In genomic region chr16:37856327-37856726, GRCm38 (mm10) we compare ENCODE assay signal across 14 mouse cellular contexts. TPM values are rescaled to one million over a fixed set of nuclear protein-coding genes. Genes with fewer than 3 reads are reported as not detected.
DNase-seq lines count a peak whose midpoint lies in the region; ATAC-seq and TF ChIP-seq lines count a peak whose summit lies in the region.
"Had no signal": no experiment of that assay in that cellular context is flagged by ENCODE, and none has a peak within 500 bp of the region (broad histone marks: within the 10 kb centered on the region; RNA-seq: fewer than 3 reads in every experiment).

No protein-coding gene starts in this region.

- no peaks in the 10 kb centered on the region for H3K36me3 ChIP-seq in heart, embryonic 12.5 days
- no peaks in the 10 kb centered on the region for H3K36me3 ChIP-seq in liver, postnatal 0 days (replicated peaks; ENCODE audit: insufficient read depth, low read length)

- ATAC-seq in heart, embryonic 12.5 days (ENCODE audit: insufficient number of reproducible peaks, low FRiP score) = 0 out of 2 replicates have a peak, but pooled peaks have one; percentile 37
- peak; percentile 84 to 92 for ATAC-seq in hematopoietic stem cell, adult 5-6 weeks (replicated peaks in 1 of 2; ENCODE audit: insufficient read depth in 1 of 2, low FRiP score in 2 of 2, low TSS enrichment in 1 of 2, low read depth in 1 of 2, poor library complexity in 2 of 2, severe bottlenecking in 2 of 2)
- peak; percentile 27; the same call in 1 of the 2 replicates for ATAC-seq in liver, postnatal 0 days
- ATAC-seq in CD4-positive, CD25-positive, alpha-beta regulatory T cell, adult 4 months = no peak
- ATAC-seq: forebrain, embryonic 13.5 days had no signal

- H3K4me1 ChIP-seq in heart, embryonic 12.5 days (replicated peaks) = peaks cover 53% of the 10 kb centered on the region
- H3K4me1 ChIP-seq in brown adipose tissue, adult 24 weeks (ENCODE audit: control insufficient read depth, insufficient read depth, insufficient read length, low read length) = peaks cover 18% of the 10 kb centered on the region
- no peaks in the 10 kb centered on the region; the same call in 1 of the 2 replicates for H3K4me1 ChIP-seq in liver, postnatal 0 days (ENCODE audit: insufficient read depth)
- H3K4me1 ChIP-seq: forebrain, embryonic 13.5 days had no signal

- no peaks in the 10 kb centered on the region for H3K27me3 ChIP-seq in heart, embryonic 12.5 days (replicated peaks)
- no peaks in the 10 kb centered on the region for H3K27me3 ChIP-seq in liver, postnatal 0 days (ENCODE audit: insufficient read depth, low read length)
- H3K27me3 ChIP-seq: forebrain, embryonic 13.5 days had no signal

- TF ChIP-seq EP300 in liver, postnatal 0 days (IDR thresholded peaks at IDR 0.05; ENCODE audit: low read depth) = no peak

- H3K27ac ChIP-seq in heart, embryonic 12.5 days (ENCODE audit: poor library complexity, severe bottlenecking) = no peak overlapping the region
- H3K27ac ChIP-seq in brown adipose tissue, adult 24 weeks (replicated peaks; ENCODE audit: low read depth, low read length) = peak overlapping the region; percentile 69
- H3K27ac ChIP-seq in liver, postnatal 0 days (ENCODE audit: low read depth) = no peak overlapping the region
- H3K27ac ChIP-seq: forebrain, embryonic 13.5 days; liver, embryonic 14.5 days had no signal

- H3K4me3 ChIP-seq in heart, embryonic 12.5 days = no peak overlapping the region
- H3K4me3 ChIP-seq in brown adipose tissue, adult 24 weeks (ENCODE audit: insufficient read depth, low read depth, low read length) = no peak overlapping the region
- H3K4me3 ChIP-seq in liver, postnatal 0 days (ENCODE audit: low read depth, low read length) = no peak overlapping the region
- H3K4me3 ChIP-seq: forebrain, embryonic 13.5 days had no signal

- 62% methylated on average over 3 of the region's 3 CpGs for WGBS in heart, embryonic 12.5 days
- WGBS in liver, postnatal 0 days (ENCODE audit: insufficient replicate concordance) = 48% methylated on average over 3 of the region's 3 CpGs

- no peak for DNase-seq in heart, adult 18-20 months
- no peak for DNase-seq in liver, postnatal 0 days
- no peak for DNase-seq in right cerebral cortex, postnatal 10 days (ENCODE audit: low spot score in 2 of 2)
- DNase-seq: lung, postnatal 14 days; midbrain, embryonic 14.5 days; right cerebral cortex, postnatal 25 days; thymus, adult 18-20 months had no signal

- no peak overlapping the region for H3K4me2 ChIP-seq in heart, embryonic 12.5 days
- no peak overlapping the region for H3K4me2 ChIP-seq in liver, postnatal 0 days (ENCODE audit: low read depth, low read length)
- H3K4me2 ChIP-seq: forebrain, embryonic 13.5 days; heart, embryonic 11.5 days had no signal

- H3K9me3 ChIP-seq in heart, embryonic 12.5 days (replicated peaks) = no peaks in the 10 kb centered on the region
- no peaks in the 10 kb centered on the region for H3K9me3 ChIP-seq in liver, postnatal 0 days (ENCODE audit: low read length)
- H3K9me3 ChIP-seq: forebrain, embryonic 13.5 days had no signal

- no peak for TF ChIP-seq CTCF in liver, postnatal 0 days (IDR thresholded peaks at IDR 0.05; ENCODE audit: low read depth)

- no peak overlapping the region for H3K9ac ChIP-seq in heart, embryonic 12.5 days
- no peak overlapping the region for H3K9ac ChIP-seq in liver, postnatal 0 days (replicated peaks)
- H3K9ac ChIP-seq: forebrain, embryonic 13.5 days; liver, embryonic 14.5 days had no signal

RNA-seq across cellular contexts. Expression of gene Gm36028, which starts 4.6 kb away (rescaled TPM):
- polyA plus RNA-seq in heart, embryonic 12.5 days (2016; fragmentation: Nextera tagmentation; extraction: Ambion mirVana) = 0.51 and 0.89 TPM in 2 replicates
- total RNA-seq in heart, adult 18-20 months (2021) = 1 to 10 TPM in 1 of 2 experiments, under 1 TPM in 1; 0.99 to 1.5 TPM
- 3.4 and 4.1 TPM in 2 replicates for polyA plus RNA-seq in brown adipose tissue, adult 24 weeks (2012; ENCODE audit: insufficient read depth, insufficient read length, missing spikeins)
- not detected in 2 replicates for total RNA-seq in hematopoietic stem cell, adult 5-6 weeks (2017)
- 0.09 TPM in 1 of 2 replicates, not detected in the other for polyA plus RNA-seq in liver, postnatal 0 days (2015; fragmentation: Nextera tagmentation; extraction: Ambion mirVana)
- not detected for polyA plus RNA-seq in CD4-positive, CD25-positive, alpha-beta regulatory T cell, adult 4 months (2017; shearing (Covaris generic))
- polyA plus RNA-seq: forebrain, embryonic 13.5 days had no signal

RNA-seq across cellular contexts. Expression of gene Lrrc58, which starts 11.9 kb away (rescaled TPM):
- 53.6 and 56.5 TPM in 2 replicates for polyA plus RNA-seq in heart, embryonic 12.5 days (2016; fragmentation: Nextera tagmentation; extraction: Ambion mirVana)
- 10 to 100 TPM; 68.2 to 77.2 TPM for total RNA-seq in heart, adult 18-20 months (2021)
- polyA plus RNA-seq in brown adipose tissue, adult 24 weeks (2012; ENCODE audit: insufficient read depth, insufficient read length, missing spikeins) = 50.9 and 60.6 TPM in 2 replicates
- 56.4 and 62.6 TPM in 2 replicates for total RNA-seq in hematopoietic stem cell, adult 5-6 weeks (2017)
- polyA plus RNA-seq in liver, postnatal 0 days (2015; fragmentation: Nextera tagmentation; extraction: Ambion mirVana) = 10.8 and 11.6 TPM in 2 replicates
- 10 to 100 TPM; 19.6 to 21.5 TPM for polyA plus RNA-seq in CD4-positive, CD25-positive, alpha-beta regulatory T cell, adult 4 months (2017; shearing (Covaris generic))

RNA-seq across cellular contexts. Expression of gene Gpr156, which starts 60.0 kb away (rescaled TPM):
- polyA plus RNA-seq in heart, embryonic 12.5 days (2016; fragmentation: Nextera tagmentation; extraction: Ambion mirVana) = 1.1 and 1.3 TPM in 2 replicates
- under 1 TPM in 1 of 2 experiments, not detected in 1; 0.05 TPM for total RNA-seq in heart, adult 18-20 months (2021)
- polyA plus RNA-seq in brown adipose tissue, adult 24 weeks (2012; ENCODE audit: insufficient read depth, insufficient read length, missing spikeins) = 0.44 TPM in 1 of 2 replicates, not detected in the other
- total RNA-seq in hematopoietic stem cell, adult 5-6 weeks (2017) = not detected in 2 replicates
- 0.02 TPM in 1 of 2 replicates, not detected in the other for polyA plus RNA-seq in liver, postnatal 0 days (2015; fragmentation: Nextera tagmentation; extraction: Ambion mirVana)
- not detected for polyA plus RNA-seq in CD4-positive, CD25-positive, alpha-beta regulatory T cell, adult 4 months (2017; shearing (Covaris generic))
